Mouse (Mus musculus) forebrain, embryonic 14.5 days (tissue): ENCODE results near the gene Tefm. TPM values are rescaled to one million over a fixed set of nuclear protein-coding genes. Genes with fewer than 3 reads are reported as not detected.
A peak's percentile ranks its signal among the peaks of the same experiment; 100 is the strongest.

Source experiments
- ATAC-seq: fragments of 200-750 bp; cut with Nextera tagmentation; 2 replicates; pipeline ENCODE4 v1.8.0; 2017; ENCODE audit warnings: mild to moderate bottlenecking, moderate library complexity
- DNase-seq: peaks from one replicate; pipeline ENCODE4 v3.0.0-alpha.2; 2015; ENCODE audit warnings: low spot score
- H3K27ac ChIP-seq: fragments of 300-500 bp; sonication (generic); 2 replicates; pipeline ENCODE4 v1.5.1; 2014; ENCODE audit warnings: low read depth, mild to moderate bottlenecking, control low read depth, low read length, moderate library complexity
- H3K27me3 ChIP-seq: fragments of 300-500 bp; sonication (generic); replicated peaks from 2 replicates; pipeline ENCODE4 v1.6.1; 2014; ENCODE audit warnings: low read length, control low read depth, mixed read lengths; ENCODE audit not compliant: control insufficient read depth, insufficient read depth
- H3K36me3 ChIP-seq: fragments of 300-500 bp; sonication (generic); 2 replicates; pipeline ENCODE4 v1.6.1; 2014; ENCODE audit warnings: low read length, control low read depth; ENCODE audit not compliant: control insufficient read depth, insufficient read depth
- H3K4me1 ChIP-seq: fragments of 300-500 bp; sonication (generic); 2 replicates; pipeline ENCODE4 v1.6.1; 2014; ENCODE audit warnings: antibody characterized with exemption, low read length, control low read depth; ENCODE audit not compliant: control insufficient read depth, insufficient read depth
- H3K4me2 ChIP-seq: fragments of 300-500 bp; sonication (generic); 2 replicates; pipeline ENCODE4 v1.6.1; 2014; ENCODE audit warnings: mild to moderate bottlenecking, control low read depth, low read length
- H3K4me3 ChIP-seq: fragments of 300-500 bp; sonication (generic); 2 replicates; pipeline ENCODE4 v1.5.1; 2014; ENCODE audit warnings: low read depth, low read length, control low read depth
- H3K9ac ChIP-seq: fragments of 300-500 bp; sonication (generic); 2 replicates; pipeline ENCODE4 v1.6.1; 2014; ENCODE audit warnings: mild to moderate bottlenecking, low read length, control low read depth, moderate library complexity
- H3K9me3 ChIP-seq: fragments of 300-500 bp; sonication (generic); replicated peaks from 2 replicates; pipeline ENCODE4 v1.6.1; 2016; ENCODE audit warnings: low read length, control low read depth, mixed read lengths; ENCODE audit not compliant: control insufficient read depth
- WGBS: fragments of 180-500 bp; shearing (Covaris S2); extraction: QIAGEN DNeasy Blood & Tissue Kit; methylation state at CpG from one replicate; pipeline ENCODE4 v1.1.7; 2014; 5-methylcytosine and 5-hydroxymethylcytosine counted together
- polyA plus RNA-seq: library from polyadenylated mRNA; unstranded; fragments of >200 nt; fragmentation: Nextera tagmentation; extraction: Ambion mirVana; gene quantifications from 2 replicates; pipeline ENCODE4 v1.2.1, GENCODE M21; 2014

Tefm gene
- polyA plus RNA-seq, 1 experiment from 2014 or later, result 24.3 TPM

DNA sequence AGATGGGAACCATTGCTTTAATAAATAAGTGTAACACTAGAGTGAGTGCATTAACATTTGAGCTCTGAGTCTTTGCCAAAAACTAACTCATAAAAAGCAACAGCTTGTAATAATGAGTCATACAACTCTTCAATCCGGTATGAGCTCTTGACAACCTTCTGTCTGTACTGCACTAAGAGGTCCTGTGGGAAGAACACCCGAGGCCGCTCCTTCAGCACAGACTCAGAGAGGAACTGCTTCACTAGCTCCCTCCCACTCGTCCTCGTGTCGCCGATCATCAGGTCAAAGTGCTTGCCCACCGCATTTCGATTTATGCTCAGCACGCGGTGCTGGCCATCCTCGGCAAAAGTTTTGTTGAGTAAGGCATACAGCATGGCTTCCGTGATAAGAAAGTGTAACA is 5.2 kb downstream of the Tefm start:
- Histone ChIP-seq H3K9me3 (no peaks in the 10 kb centered on the region), H3K27me3 (no peaks in the 10 kb centered on the region), H3K4me2 (no peak overlapping the region), H3K4me1 (no peaks in the 10 kb centered on the region), H3K27ac (no peak overlapping the region), H3K4me3 (no peak overlapping the region), H3K36me3 (peaks cover 50% of the 10 kb centered on the region), H3K9ac (no peak overlapping the region)
- DNase-seq (no peak), ATAC-seq (no peak)
- 95% methylated on average over 13 of the region's 13 CpGs for WGBS

DNA sequence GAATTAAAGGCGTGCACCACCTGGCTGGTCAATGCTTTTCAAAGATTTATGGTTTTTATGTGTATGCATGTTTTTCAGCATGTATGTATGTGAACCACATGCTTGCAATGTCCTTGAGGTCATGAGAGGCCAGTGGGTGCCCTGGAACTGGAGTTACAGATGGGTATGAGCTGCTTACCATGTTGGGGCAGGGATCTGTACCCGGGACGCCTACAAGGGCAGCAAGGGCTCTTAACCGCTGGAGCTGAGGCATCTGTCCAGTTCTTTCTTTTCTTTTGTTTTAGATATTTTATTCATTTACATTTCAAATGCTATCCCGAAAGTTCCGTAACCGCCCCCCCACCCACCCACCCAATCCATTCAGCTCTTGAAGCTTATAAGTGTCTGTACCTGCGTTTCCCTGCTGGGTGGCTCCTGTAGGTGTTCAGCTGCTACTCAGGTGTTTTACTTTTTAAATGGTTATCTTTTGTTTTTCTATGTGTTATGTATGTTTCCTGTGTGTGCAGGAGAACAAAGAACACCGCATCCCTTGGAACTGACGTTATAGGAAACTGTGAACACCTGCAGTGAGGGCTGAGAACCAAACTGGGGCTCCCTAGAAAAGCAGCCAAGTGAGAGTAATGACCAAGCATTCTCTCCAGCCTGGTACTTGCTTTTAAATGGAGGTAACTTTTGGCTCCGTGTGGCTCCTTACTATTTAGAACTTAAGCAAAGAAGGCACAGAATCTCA is 5.9 kb downstream of the Tefm start:
- H3K4me2 ChIP-seq, result no peak overlapping the region
- H3K36me3 ChIP-seq, result peaks cover 52% of the 10 kb centered on the region
- DNase-seq, result no peak
- 83% methylated on average over 11 of the region's 11 CpGs for WGBS
- H3K9ac ChIP-seq, result no peak overlapping the region
- no peaks in the 10 kb centered on the region for H3K4me1 ChIP-seq
- no peak overlapping the region for H3K27ac ChIP-seq
- ATAC-seq, result no peak
- H3K4me3 ChIP-seq, result no peak overlapping the region
- H3K9me3 ChIP-seq, result no peaks in the 10 kb centered on the region
- H3K27me3 ChIP-seq, result no peaks in the 10 kb centered on the region

DNA sequence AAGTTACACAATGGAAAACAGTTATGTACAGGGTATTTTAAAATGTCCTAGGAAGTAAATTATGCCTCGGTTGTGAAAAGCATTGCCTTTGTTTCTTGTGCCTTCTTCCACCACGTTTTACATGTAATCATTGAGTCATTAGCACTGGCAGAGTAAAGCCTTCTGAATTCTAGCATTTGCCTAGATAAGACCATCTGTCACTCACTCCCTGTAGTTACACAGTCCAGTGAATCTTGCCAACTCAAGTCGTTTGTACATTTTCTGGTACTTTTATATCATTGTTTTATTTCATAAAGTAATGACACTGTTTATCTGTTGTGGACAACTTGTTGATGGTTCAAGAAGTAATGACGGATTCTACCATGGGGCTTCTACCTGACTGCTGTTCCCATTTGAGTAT is 7.2 kb downstream of the Tefm start:
- DNase-seq, result peak; percentile 19
- WGBS, result 55% methylated on average over 4 of the region's 4 CpGs
- H3K9me3 ChIP-seq, result no peaks in the 10 kb centered on the region
- H3K4me2 ChIP-seq, result no peak overlapping the region
- no peaks in the 10 kb centered on the region for H3K4me1 ChIP-seq
- no peak for ATAC-seq
- H3K9ac ChIP-seq, result no peak overlapping the region
- H3K27ac ChIP-seq, result no peak overlapping the region
- H3K27me3 ChIP-seq, result no peaks in the 10 kb centered on the region
- H3K4me3 ChIP-seq, result no peak overlapping the region
- peaks cover 52% of the 10 kb centered on the region for H3K36me3 ChIP-seq

DNA sequence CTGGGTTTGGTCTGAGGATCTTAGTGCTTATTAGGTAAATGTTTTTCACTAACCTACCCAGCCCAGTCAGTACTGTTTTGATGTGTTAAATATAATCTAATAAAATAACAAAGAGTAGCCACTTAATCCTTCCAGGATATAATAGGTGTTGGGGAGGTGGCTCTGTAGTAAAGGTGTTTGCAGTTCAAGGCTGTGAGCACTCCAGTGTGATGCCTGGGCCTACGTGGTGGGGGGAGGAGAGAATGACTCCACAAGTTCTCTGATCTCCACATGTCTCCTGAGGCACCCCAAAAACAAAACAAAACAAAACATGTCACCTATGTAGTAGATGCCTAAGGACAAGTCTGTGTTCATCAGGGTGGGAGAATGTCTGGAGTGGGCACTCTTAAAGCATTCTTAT is 9.9 kb downstream of the Tefm start:
- WGBS, result 73% methylated on average over 1 of the region's 1 CpGs
- Histone ChIP-seq H3K27me3 (no peaks in the 10 kb centered on the region), H3K27ac (no peak overlapping the region), H3K9ac (no peak overlapping the region), H3K36me3 (peaks cover 47% of the 10 kb centered on the region), H3K9me3 (no peaks in the 10 kb centered on the region), H3K4me1 (no peaks in the 10 kb centered on the region), H3K4me2 (no peak overlapping the region), H3K4me3 (no peak overlapping the region)
- ATAC-seq, result no peak
- DNase-seq, result no peak

DNA sequence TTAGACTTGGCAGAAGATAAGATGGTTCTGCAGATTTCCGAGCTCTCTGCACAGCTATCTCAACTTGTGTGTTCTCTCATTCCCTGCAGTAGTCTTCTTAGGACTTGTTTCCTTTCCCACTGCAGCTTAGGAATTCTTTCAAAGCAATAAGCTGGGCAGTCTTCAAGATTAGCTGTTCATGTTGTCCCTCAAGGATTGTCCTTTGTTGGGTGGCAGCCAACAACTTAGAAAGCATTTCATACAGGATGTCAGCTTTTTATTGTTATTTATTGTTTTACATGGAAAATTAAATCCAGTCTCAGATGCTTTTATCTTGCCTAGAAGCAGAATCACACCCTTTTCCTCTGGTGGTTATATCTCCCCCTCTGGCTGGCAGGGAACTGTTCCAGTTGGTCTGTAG is 25.6 kb downstream of the Tefm start:
- peaks cover 67% of the 10 kb centered on the region for H3K36me3 ChIP-seq
- H3K4me3 ChIP-seq, result no peak overlapping the region
- no peaks in the 10 kb centered on the region for H3K4me1 ChIP-seq
- no peak overlapping the region for H3K4me2 ChIP-seq
- no peak overlapping the region for H3K9ac ChIP-seq
- DNase-seq (no peak), ATAC-seq (no peak)
- H3K9me3 ChIP-seq, result no peaks in the 10 kb centered on the region
- H3K27ac ChIP-seq, result no peak overlapping the region
- WGBS, result 88% methylated on average over 1 of the region's 1 CpGs
- no peaks in the 10 kb centered on the region for H3K27me3 ChIP-seq

DNA sequence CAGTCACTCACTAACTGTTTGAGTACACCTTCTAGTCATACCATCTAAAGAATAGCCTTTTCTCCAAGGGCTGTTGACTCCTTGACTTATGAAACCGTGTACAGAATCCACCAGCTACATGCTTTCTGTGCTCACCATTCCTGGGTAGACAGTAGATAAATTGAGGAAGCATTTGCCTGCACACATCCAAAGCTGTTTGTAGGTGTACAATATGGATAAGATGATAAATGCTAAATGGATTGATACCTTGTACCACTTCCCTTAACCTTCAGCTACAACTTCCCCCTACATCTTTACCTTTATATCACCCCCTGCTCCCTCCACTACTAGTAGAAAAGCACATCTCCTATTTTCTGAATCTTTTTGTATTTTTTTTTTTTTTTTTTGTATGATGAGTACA is 37.6 kb downstream of the Tefm start:
- ATAC-seq (no peak), DNase-seq (no peak)
- H3K36me3 ChIP-seq, result peaks cover 62% of the 10 kb centered on the region
- H3K27me3 ChIP-seq, result no peaks in the 10 kb centered on the region
- WGBS, result 88% methylated on average over 1 of the region's 1 CpGs
- H3K4me1 ChIP-seq, result no peaks in the 10 kb centered on the region
- no peak overlapping the region for H3K27ac ChIP-seq
- H3K9ac ChIP-seq, result no peak overlapping the region
- no peaks in the 10 kb centered on the region for H3K9me3 ChIP-seq
- H3K4me3 ChIP-seq, result no peak overlapping the region
- no peak overlapping the region for H3K4me2 ChIP-seq

DNA sequence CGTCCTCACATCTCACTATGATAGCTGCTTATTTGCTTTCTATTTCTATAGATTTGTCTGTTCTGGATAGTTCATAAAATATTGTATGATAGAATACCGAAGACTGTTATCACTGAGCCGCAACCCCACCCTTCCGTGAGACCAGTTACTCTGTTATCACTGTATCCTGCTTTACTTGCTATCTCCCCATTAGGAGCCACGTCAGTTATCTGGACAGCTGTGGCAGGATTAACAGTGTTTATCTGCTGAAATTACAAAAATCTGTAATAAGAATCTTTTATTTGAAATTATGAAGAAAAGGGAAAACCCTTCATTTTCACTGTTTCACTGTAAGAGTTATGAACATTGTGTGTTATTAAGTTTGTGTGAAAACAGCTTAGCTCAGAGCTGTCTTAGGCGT is 40.7 kb downstream of the Tefm start:
- Histone ChIP-seq H3K9me3 (no peaks in the 10 kb centered on the region), H3K4me1 (no peaks in the 10 kb centered on the region), H3K27ac (no peak overlapping the region), H3K36me3 (peaks cover 53% of the 10 kb centered on the region), H3K9ac (no peak overlapping the region), H3K4me3 (no peak overlapping the region), H3K27me3 (no peaks in the 10 kb centered on the region), H3K4me2 (no peak overlapping the region)
- DNase-seq, result no peak
- no peak for ATAC-seq
- 94% methylated on average over 6 of the region's 6 CpGs for WGBS

DNA sequence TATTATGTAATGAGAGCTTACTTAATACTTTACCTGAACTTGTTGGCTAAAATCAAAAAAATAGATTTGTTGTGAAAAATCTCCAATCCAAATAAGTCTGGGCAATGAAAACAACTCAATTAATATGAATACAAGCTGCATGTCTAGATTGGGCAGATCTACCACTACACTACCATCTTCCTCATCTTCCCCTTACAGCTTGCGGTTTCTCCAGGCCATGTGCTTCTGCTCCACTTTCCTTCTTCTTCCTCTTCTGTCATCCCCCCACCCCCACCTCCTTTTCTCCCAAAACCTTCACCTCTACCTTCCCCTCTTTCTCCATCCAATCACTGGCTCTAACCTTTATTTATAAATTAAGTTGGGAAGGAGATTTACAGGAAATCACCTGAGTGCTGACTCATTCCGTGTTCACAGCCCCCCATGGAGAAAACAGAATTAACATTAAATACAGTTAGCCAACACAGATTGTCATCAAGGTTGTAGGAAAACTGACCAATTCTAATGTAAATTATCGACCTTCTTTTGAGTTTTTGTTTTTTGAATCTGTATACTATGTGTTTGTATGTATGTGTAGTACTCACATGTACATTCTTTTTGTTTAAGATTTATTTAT is 43.4 kb downstream of the Tefm start:
- no peaks in the 10 kb centered on the region for H3K27me3 ChIP-seq
- ATAC-seq (no peak), DNase-seq (no peak)
- WGBS, result 92% methylated on average over 3 of the region's 3 CpGs
- no peak overlapping the region for H3K4me3 ChIP-seq
- H3K36me3 ChIP-seq, result peaks cover 51% of the 10 kb centered on the region
- H3K4me1 ChIP-seq, result no peaks in the 10 kb centered on the region
- H3K4me2 ChIP-seq, result no peak overlapping the region
- no peaks in the 10 kb centered on the region for H3K9me3 ChIP-seq
- no peak overlapping the region for H3K27ac ChIP-seq
- H3K9ac ChIP-seq, result no peak overlapping the region

DNA sequence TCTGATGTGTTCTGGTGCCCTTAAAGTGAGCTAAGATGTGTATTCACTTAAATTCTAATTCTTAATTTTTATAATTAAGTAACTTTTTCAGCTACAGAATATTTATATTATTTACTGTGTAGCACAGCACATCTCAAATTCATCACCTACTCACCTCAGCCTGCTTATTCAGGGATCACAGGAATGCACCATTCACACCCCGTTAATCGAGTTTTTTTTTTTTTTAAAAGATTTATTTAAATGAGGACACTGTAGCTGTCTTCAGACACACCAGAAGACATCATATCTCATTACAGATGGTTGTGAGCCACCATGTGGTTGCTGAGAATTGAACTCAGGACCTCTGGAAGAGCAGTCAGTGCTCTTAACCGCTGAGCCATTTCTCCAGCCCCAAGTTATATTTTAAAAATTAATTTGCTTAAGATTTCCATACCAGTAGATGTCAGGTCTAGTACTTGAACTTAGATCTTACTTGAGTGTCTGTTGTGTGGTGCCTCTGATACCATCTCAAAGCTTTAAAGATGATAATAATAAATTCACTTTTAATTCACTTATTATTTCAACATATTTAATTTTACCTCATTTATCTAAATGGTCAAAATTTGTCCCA is 51.3 kb downstream of the Tefm start:
- Histone ChIP-seq H3K4me1 (peaks cover 2% of the 10 kb centered on the region; the same call in 1 of the 2 replicates), H3K9me3 (no peaks in the 10 kb centered on the region), H3K36me3 (peaks cover 7% of the 10 kb centered on the region), H3K4me2 (peak overlapping the region; percentile 80), H3K27ac (no peak overlapping the region), H3K27me3 (no peaks in the 10 kb centered on the region), H3K9ac (no peak overlapping the region; the same call in 1 of the 2 replicates), H3K4me3 (peak overlapping the region; percentile 99)
- no peak for DNase-seq
- ATAC-seq, result no peak
- 52% methylated on average over 3 of the region's 3 CpGs for WGBS
